Mouse (Mus musculus): ENCODE measurements at regions not wholly inside any gene's neighbourhood (a gene's known extent, or its start where the extent isn't known, plus 50 kb on each side); places are given as distances from the start of the nearest gene placed in this dataset.
A peak's percentile ranks its signal among the peaks of the same experiment; 100 is the strongest.
"Not testable (repeated sequence)": the region's sequence is repeated elsewhere in the genome, so short reads cannot be mapped to it uniquely, and the experiment has no call there.

DNA sequence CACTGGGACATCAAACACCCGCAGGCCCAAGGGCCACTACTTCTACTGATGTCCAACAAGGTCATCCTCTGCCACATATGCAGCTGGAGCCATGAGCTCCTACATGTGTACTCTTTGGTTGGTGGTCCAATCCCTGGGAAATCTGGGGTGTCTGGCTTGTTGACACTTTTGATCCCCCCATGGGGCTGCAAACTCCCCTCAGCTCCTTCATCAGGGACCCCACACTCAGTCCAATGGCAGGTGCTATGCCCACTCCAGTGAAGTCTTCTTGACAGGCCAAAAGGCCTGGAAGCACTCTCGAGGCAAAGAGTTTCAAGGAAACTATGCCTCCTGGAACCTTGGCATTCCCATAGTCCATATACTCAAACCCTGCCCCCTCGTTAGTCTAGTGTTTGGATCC lies 570.8 kb upstream of the Smc2 start:
- Histone ChIP-seq H3K27me3 (ENCODE audit: insufficient read depth, low read length) (no peaks in the 10 kb centered on the region), H3K27ac (ENCODE audit: low read depth) (no peak overlapping the region), H3K9ac (no peak overlapping the region), H3K9me3 (ENCODE audit: low read depth, low read length) (no peaks in the 10 kb centered on the region), H3K36me3 (ENCODE audit: insufficient read depth) (no peaks in the 10 kb centered on the region), H3K4me3 (ENCODE audit: low read depth, low read length) (no peak overlapping the region), H3K4me1 (ENCODE audit: insufficient read depth) (no peaks in the 10 kb centered on the region), H3K4me2 (no peak overlapping the region)
- no peak for TF ChIP-seq CTCF (IDR thresholded peaks at IDR 0.05; ENCODE audit: low read depth)
- no peak for ATAC-seq (ENCODE audit: insufficient read depth)
- no peak for DNase-seq
- WGBS: 80% methylated on average over 3 of the region's 3 CpGs

DNA sequence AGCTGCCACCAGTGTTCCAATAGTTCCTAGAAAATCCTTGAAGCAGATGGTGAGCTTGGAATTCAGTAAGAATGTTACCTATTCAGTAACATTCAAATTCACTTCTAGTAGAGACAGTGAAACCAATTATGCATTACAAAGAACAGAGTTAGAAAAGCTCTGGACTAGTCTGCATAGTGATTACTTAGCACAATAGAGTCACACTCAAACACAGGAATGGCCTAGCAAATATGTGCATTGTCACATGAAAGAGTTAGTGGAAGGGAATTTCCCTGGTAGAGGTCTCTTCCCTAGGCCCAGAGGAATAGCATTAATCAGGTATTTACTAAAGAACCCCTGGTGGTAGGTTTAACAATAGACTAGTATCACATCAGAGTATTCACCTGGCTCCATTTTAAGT lies 570.3 kb upstream of the Smc2 start:
- H3K4me1 ChIP-seq (ENCODE audit: insufficient read depth); H3K4me3 ChIP-seq (ENCODE audit: low read depth, low read length); H3K27me3 ChIP-seq (ENCODE audit: insufficient read depth, low read length); H3K9ac ChIP-seq; H3K9me3 ChIP-seq (ENCODE audit: low read depth, low read length); H3K36me3 ChIP-seq (ENCODE audit: insufficient read depth); H3K27ac ChIP-seq (ENCODE audit: low read depth); DNase-seq; ATAC-seq (ENCODE audit: insufficient read depth); H3K4me2 ChIP-seq: not testable (repeated sequence)

DNA sequence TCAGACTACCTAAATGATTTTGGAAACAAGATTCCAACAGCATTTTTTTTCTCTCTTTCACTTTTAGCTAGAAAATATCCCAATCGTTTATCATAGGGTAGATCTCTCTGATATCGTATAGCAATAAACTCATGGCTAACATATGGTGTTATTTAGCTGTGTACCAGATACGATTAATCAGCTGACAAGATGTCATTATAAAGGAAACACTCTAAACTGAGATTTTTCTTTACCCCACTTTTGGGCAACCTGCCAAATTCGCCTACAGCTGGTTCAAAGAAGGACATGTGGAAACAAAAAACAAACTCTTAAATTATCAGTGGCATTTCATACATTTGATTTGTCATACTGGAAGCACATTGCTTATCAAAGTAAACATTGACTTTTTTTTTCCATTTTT lies 553.6 kb upstream of the Smc2 start:
- 39% methylated on average over 4 of the region's 4 CpGs for WGBS
- no peaks in the 10 kb centered on the region for H3K36me3 ChIP-seq (ENCODE audit: insufficient read depth)
- no peak overlapping the region for H3K9ac ChIP-seq
- H3K27me3 ChIP-seq (ENCODE audit: insufficient read depth, low read length): no peaks in the 10 kb centered on the region
- H3K9me3 ChIP-seq (ENCODE audit: low read depth, low read length): no peaks in the 10 kb centered on the region
- peak; percentile 93 for ATAC-seq (ENCODE audit: insufficient read depth)
- no peak overlapping the region for H3K27ac ChIP-seq (ENCODE audit: low read depth)
- no peak overlapping the region for H3K4me2 ChIP-seq
- DNase-seq: peak; percentile 90
- H3K4me3 ChIP-seq (ENCODE audit: low read depth, low read length): no peak overlapping the region
- TF ChIP-seq CTCF (IDR thresholded peaks at IDR 0.05; ENCODE audit: low read depth): no peak
- no peaks in the 10 kb centered on the region for H3K4me1 ChIP-seq (ENCODE audit: insufficient read depth)

DNA sequence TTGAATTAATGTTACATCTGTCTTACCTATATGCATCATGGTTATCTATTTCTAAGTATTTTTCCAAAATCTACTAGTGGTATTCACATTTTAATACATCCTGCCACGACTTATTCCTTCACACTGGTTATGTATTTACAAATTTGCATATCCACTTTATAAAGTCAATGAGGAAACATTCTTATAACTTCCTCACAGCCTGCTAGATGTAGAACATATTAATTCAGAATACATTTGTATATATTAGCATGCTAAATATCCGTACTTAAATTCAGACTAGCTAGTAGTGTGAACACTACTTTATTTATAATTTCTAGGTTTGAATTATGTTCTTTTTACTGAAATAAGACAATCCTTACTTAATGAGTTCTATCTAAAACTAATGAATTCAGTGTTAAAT lies 549.8 kb upstream of the Smc2 start:
- Histone ChIP-seq H3K4me2 (no peak overlapping the region), H3K4me3 (ENCODE audit: low read depth, low read length) (no peak overlapping the region), H3K9ac (no peak overlapping the region), H3K27ac (ENCODE audit: low read depth) (no peak overlapping the region), H3K27me3 (ENCODE audit: insufficient read depth, low read length) (no peaks in the 10 kb centered on the region), H3K4me1 (ENCODE audit: insufficient read depth) (no peaks in the 10 kb centered on the region), H3K36me3 (ENCODE audit: insufficient read depth) (no peaks in the 10 kb centered on the region), H3K9me3 (ENCODE audit: low read depth, low read length) (no peaks in the 10 kb centered on the region)
- no peak for ATAC-seq (ENCODE audit: insufficient read depth)
- DNase-seq: no peak
- TF ChIP-seq CTCF (IDR thresholded peaks at IDR 0.05; ENCODE audit: low read depth): no peak
- 78% methylated on average over 2 of the region's 2 CpGs for WGBS

DNA sequence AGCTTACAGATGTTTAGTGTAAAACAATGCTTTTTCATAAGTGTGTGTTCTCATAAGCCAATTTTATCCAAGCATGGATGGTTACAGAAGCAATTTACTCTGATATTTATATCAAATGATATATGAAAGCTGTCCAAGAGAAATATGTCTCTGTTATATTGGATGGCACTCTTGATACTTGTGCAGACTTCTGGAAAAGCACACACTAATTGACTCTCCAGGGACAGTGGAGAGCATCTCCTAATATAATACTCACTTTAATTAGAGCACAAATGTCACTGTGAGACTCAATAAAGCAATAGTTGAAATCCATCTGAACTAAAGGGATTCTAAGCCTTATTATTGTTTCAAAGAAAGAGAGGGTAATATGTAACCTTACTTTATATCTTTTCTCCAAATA lies 510.8 kb upstream of the Smc2 start:
- H3K36me3 ChIP-seq (ENCODE audit: insufficient read depth): no peaks in the 10 kb centered on the region
- H3K27me3 ChIP-seq (ENCODE audit: insufficient read depth, low read length): no peaks in the 10 kb centered on the region
- no peaks in the 10 kb centered on the region for H3K9me3 ChIP-seq (ENCODE audit: low read depth, low read length)
- H3K4me2 ChIP-seq: no peak overlapping the region
- H3K4me3 ChIP-seq (ENCODE audit: low read depth, low read length): no peak overlapping the region
- no peak for TF ChIP-seq CTCF (IDR thresholded peaks at IDR 0.05; ENCODE audit: low read depth)
- ATAC-seq (ENCODE audit: insufficient read depth) (no peak), DNase-seq (no peak)
- H3K4me1 ChIP-seq (ENCODE audit: insufficient read depth): no peaks in the 10 kb centered on the region
- H3K9ac ChIP-seq: no peak overlapping the region
- no peak overlapping the region for H3K27ac ChIP-seq (ENCODE audit: low read depth)

DNA sequence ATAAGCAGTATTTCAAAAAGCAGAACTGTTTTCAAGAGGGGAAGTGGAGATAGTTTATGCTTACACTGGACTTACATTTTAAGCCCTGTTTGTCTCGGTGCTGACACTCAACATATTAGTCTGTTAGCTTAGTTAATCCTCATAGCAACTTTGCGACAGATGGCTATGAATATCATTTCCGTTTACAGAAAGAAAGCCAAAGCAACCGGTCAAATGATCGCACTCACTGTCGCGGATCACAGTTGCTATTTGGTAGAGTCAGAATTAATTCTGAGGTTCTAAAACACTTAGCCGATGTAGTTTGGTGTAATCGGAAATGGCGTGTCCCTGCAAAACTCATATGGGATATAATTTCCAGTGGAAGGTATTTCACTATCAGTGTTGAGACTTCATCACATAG lies 469.3 kb upstream of the Smc2 start:
- Histone ChIP-seq H3K9me3 (ENCODE audit: low read depth, low read length) (no peaks in the 10 kb centered on the region), H3K4me3 (ENCODE audit: low read depth, low read length) (no peak overlapping the region), H3K4me2 (no peak overlapping the region), H3K9ac (no peak overlapping the region), H3K36me3 (ENCODE audit: insufficient read depth) (no peaks in the 10 kb centered on the region), H3K27me3 (ENCODE audit: insufficient read depth, low read length) (no peaks in the 10 kb centered on the region), H3K4me1 (ENCODE audit: insufficient read depth) (no peaks in the 10 kb centered on the region), H3K27ac (ENCODE audit: low read depth) (no peak overlapping the region)
- WGBS: 79% methylated on average over 10 of the region's 10 CpGs
- no peak for TF ChIP-seq CTCF (IDR thresholded peaks at IDR 0.05; ENCODE audit: low read depth)
- ATAC-seq (ENCODE audit: insufficient read depth) (no peak), DNase-seq (no peak)

DNA sequence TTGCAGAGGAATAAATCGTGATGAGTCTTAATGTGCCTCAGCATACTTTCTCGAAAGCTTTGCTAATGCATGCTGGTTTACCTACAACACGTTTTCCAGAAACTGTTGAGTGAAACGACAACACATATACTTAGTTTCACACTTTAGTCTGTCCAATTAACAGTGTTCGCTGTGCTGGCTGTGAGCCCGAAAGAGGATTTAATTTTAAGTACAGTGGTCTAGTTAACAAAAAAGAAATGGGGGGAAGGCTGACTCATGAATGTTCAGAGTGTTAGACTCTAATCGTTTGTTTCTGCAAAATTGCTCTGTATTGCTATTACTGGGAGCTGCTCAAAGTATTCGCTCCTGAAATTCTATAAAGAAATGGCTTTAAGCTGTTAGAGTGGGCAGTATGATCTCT lies 460.1 kb upstream of the Smc2 start:
- no peaks in the 10 kb centered on the region for H3K4me1 ChIP-seq (ENCODE audit: insufficient read depth)
- DNase-seq (no peak), ATAC-seq (ENCODE audit: insufficient read depth) (no peak)
- H3K4me3 ChIP-seq (ENCODE audit: low read depth, low read length): no peak overlapping the region
- H3K4me2 ChIP-seq: no peak overlapping the region
- H3K27ac ChIP-seq (ENCODE audit: low read depth): no peak overlapping the region
- no peaks in the 10 kb centered on the region for H3K36me3 ChIP-seq (ENCODE audit: insufficient read depth)
- no peaks in the 10 kb centered on the region for H3K9me3 ChIP-seq (ENCODE audit: low read depth, low read length)
- no peak overlapping the region for H3K9ac ChIP-seq
- TF ChIP-seq CTCF (IDR thresholded peaks at IDR 0.05; ENCODE audit: low read depth): no peak
- WGBS: 84% methylated on average over 8 of the region's 8 CpGs
- no peaks in the 10 kb centered on the region for H3K27me3 ChIP-seq (ENCODE audit: insufficient read depth, low read length)

DNA sequence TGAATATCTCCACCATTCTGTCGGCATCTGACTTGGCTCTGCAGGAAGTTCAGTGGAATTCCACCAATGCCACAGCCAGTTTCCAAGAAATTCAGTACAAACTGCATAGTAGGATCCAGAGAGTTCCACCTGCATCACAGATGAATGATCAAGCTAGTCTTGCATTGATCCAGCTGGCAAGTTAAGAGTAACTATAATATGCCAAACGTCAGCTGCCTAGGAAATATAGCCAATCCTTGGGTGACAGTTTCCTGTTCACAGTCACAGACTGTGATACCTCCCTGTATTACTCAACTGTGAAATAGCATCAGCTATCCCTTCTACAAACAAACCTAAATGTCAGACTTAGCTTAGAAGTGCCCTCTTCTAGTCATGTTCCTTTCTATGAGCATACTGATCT lies 446.6 kb upstream of the Smc2 start:
- Histone ChIP-seq H3K4me3 (ENCODE audit: low read depth, low read length) (no peak overlapping the region), H3K9ac (no peak overlapping the region), H3K4me2 (no peak overlapping the region), H3K9me3 (ENCODE audit: low read depth, low read length) (no peaks in the 10 kb centered on the region), H3K4me1 (ENCODE audit: insufficient read depth) (no peaks in the 10 kb centered on the region), H3K27ac (ENCODE audit: low read depth) (no peak overlapping the region), H3K27me3 (ENCODE audit: insufficient read depth, low read length) (no peaks in the 10 kb centered on the region), H3K36me3 (ENCODE audit: insufficient read depth) (no peaks in the 10 kb centered on the region)
- TF ChIP-seq CTCF (IDR thresholded peaks at IDR 0.05; ENCODE audit: low read depth): no peak
- WGBS: 77% methylated on average over 2 of the region's 2 CpGs
- no peak for DNase-seq
- no peak for ATAC-seq (ENCODE audit: insufficient read depth)
